ENCODE assay signal across 11 mouse cellular contexts in the genomic region with DNA sequence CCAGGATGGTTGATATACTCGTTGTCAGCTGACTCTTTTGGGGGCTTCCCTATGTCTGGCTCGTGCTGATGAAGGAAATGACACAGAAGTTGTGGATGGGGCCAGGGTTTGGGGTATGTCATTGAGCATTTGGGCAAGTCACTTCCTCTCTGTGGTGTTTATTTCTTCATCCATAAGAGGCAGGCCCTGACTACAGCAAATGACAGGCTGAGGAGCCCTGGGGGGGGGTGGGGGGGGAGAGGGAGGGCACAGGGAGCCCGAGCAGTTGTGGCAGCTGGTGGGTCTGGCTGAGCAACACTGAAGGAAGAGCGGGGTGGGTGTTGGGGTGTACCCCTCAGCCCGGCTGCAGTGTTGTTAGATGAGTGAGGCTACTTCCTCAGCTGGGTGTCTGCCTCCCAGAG. TPM values are rescaled to one million over a fixed set of nuclear protein-coding genes. Genes with fewer than 3 reads are reported as not detected.
DNase-seq lines count a peak whose midpoint lies in the region; ATAC-seq and TF ChIP-seq lines count a peak whose summit lies in the region.
"Had no signal": no experiment of that assay in that cellular context is flagged by ENCODE, and none has a peak within 500 bp of the region (broad histone marks: within the 10 kb centered on the region; RNA-seq: fewer than 3 reads in every experiment).

No protein-coding gene starts in this region.

- no peak overlapping the region for H3K4me2 ChIP-seq in intestine, embryonic 16.5 days (ENCODE audit: low read depth, low read length)
- H3K4me2 ChIP-seq: hindbrain, embryonic 15.5 days had no signal

- TF ChIP-seq CTCF in layer of hippocampus, adult 2 months (conservative IDR thresholded peaks at IDR 0.05): no peak

- peaks cover 95% of the 10 kb centered on the region for H3K79me2 ChIP-seq in macrophage (ENCODE audit: inconsistent target)

- H3K27me3 ChIP-seq in intestine, embryonic 16.5 days (replicated peaks; ENCODE audit: control insufficient read depth, insufficient read depth, low read length): no peaks in the 10 kb centered on the region
- H3K27me3 ChIP-seq: hindbrain, embryonic 15.5 days had no signal

- DNase-seq in layer of hippocampus, adult 2 months (ENCODE audit: low spot score in 2 of 2): no peak
- DNase-seq in layer of hippocampus, adult 11-12 months (ENCODE audit: low spot score): no peak
- DNase-seq in thymus, postnatal 14 days: peak; percentile 53
- no peak for DNase-seq in MN1 (ENCODE audit: low spot score)
- DNase-seq: lung, adult 18-20 months had no signal

- no peak overlapping the region for H3K9ac ChIP-seq in intestine, embryonic 16.5 days (ENCODE audit: low read depth, low read length)
- H3K9ac ChIP-seq: hindbrain, embryonic 15.5 days had no signal

- no peak overlapping the region for H3K4me3 ChIP-seq in layer of hippocampus, adult 2 months
- peak overlapping the region; percentile 26 for H3K4me3 ChIP-seq in brown adipose tissue, adult 24 weeks (ENCODE audit: insufficient read depth, low read depth, low read length)
- H3K4me3 ChIP-seq in macrophage (ENCODE audit: inconsistent target): peak overlapping the region; percentile 44
- H3K4me3 ChIP-seq in intestine, embryonic 16.5 days (ENCODE audit: low read length): no peak overlapping the region
- H3K4me3 ChIP-seq: hindbrain, embryonic 15.5 days had no signal

- 0 out of 2 replicates have a peak, but pooled peaks cover 6% of the 10 kb centered on the region for H3K4me1 ChIP-seq in brown adipose tissue, adult 24 weeks (ENCODE audit: control insufficient read depth, insufficient read depth, insufficient read length, low read length)
- H3K4me1 ChIP-seq in intestine, embryonic 16.5 days (ENCODE audit: control insufficient read depth, insufficient read depth, low read length): peaks cover 18% of the 10 kb centered on the region
- H3K4me1 ChIP-seq: hindbrain, embryonic 15.5 days had no signal

- no peaks in the 10 kb centered on the region for H3K9me3 ChIP-seq in intestine, embryonic 16.5 days (ENCODE audit: control insufficient read depth, low read length)
- H3K9me3 ChIP-seq: hindbrain, embryonic 15.5 days had no signal

- WGBS in macrophage (ENCODE audit: missing documents): 1% methylated on average over 5 of the region's 5 CpGs
- WGBS in intestine, embryonic 16.5 days: 67% methylated on average over 5 of the region's 5 CpGs

- ATAC-seq in intestine, embryonic 16.5 days: no peak
- ATAC-seq in megakaryocyte-erythroid progenitor cell, adult 5-6 weeks (replicated peaks; ENCODE audit: low FRiP score, low TSS enrichment, poor library complexity, severe bottlenecking): no peak

- H3K27ac ChIP-seq in layer of hippocampus, adult 2 months: peak overlapping the region; percentile 10; the same call in 1 of the 2 replicates
- peak overlapping the region; percentile 55 for H3K27ac ChIP-seq in brown adipose tissue, adult 24 weeks (replicated peaks; ENCODE audit: low read depth, low read length)
- peak overlapping the region; percentile 97 for H3K27ac ChIP-seq in macrophage
- no peak overlapping the region for H3K27ac ChIP-seq in intestine, embryonic 16.5 days (ENCODE audit: low read length)
- H3K27ac ChIP-seq: hindbrain, embryonic 15.5 days had no signal

- peaks cover 12% of the 10 kb centered on the region; the same call in 1 of the 2 replicates for H3K36me3 ChIP-seq in macrophage (ENCODE audit: inconsistent target)
- H3K36me3 ChIP-seq in intestine, embryonic 16.5 days (ENCODE audit: control insufficient read depth, insufficient read depth, low read length): no peaks in the 10 kb centered on the region
- H3K36me3 ChIP-seq: hindbrain, embryonic 15.5 days had no signal

RNA-seq across cellular contexts. Expression of a gene that starts 14.9 kb away (rescaled TPM):
- 10 to 100 TPM; 19.2 to 20.0 TPM for total RNA-seq in layer of hippocampus, adult 2 months (2021)
- polyA plus RNA-seq in brown adipose tissue, adult 24 weeks (2012; ENCODE audit: insufficient read depth, insufficient read length, missing spikeins): 23.3 and 25.6 TPM in 2 replicates
- total RNA-seq in macrophage (2018; cell fraction: chromatin; rRNA removed): 1,000 to 10,000 TPM; 1,474 to 3,673 (median 2,470) TPM
- total RNA-seq in macrophage (2018; cell fraction: cytosol; rRNA removed): 100 to 1,000 TPM; 324 to 594 (median 401) TPM
- 1,000 to 10,000 TPM in 21 of 26 experiments, 100 to 1,000 TPM in 5; 671 to 1,624 (median 1,183) TPM for total RNA-seq in macrophage (2018; cell fraction: nucleus; rRNA removed)
- 195 to 293 TPM (median 225 TPM) in 3 replicates for polyA plus RNA-seq in macrophage (2018)
- 60.9 and 61.8 TPM in 2 replicates for polyA plus RNA-seq in intestine, embryonic 16.5 days (2015; fragmentation: Nextera tagmentation; extraction: Ambion mirVana)
- 68.9 and 88.4 TPM in 2 replicates for total RNA-seq in megakaryocyte-erythroid progenitor cell, adult 5-6 weeks (2014; fragmentation: Nextera tagmentation)
- 20.1 and 31.0 TPM in 2 replicates for total RNA-seq in megakaryocyte-erythroid progenitor cell, adult 5-6 weeks (2017)

RNA-seq across cellular contexts. Expression of a gene that starts 45.9 kb away (rescaled TPM):
- total RNA-seq in layer of hippocampus, adult 2 months (2021): 10 to 100 TPM; 23.6 to 24.6 TPM
- 36.6 and 41.4 TPM in 2 replicates for polyA plus RNA-seq in brown adipose tissue, adult 24 weeks (2012; ENCODE audit: insufficient read depth, insufficient read length, missing spikeins)
- total RNA-seq in macrophage (2018; cell fraction: chromatin; rRNA removed): 1 to 10 TPM in 2 of 26 experiments, not detected in 24; 1.1 to 5.2 TPM
- 1 to 10 TPM in 6 of 26 experiments, under 1 TPM in 19, not detected in 1; 0.20 to 1.4 (median 0.77) TPM for total RNA-seq in macrophage (2018; cell fraction: cytosol; rRNA removed)
- 10 to 100 TPM in 1 of 26 experiments, 1 to 10 TPM in 5, under 1 TPM in 3, not detected in 17; 0.81 to 16.4 (median 1.1) TPM for total RNA-seq in macrophage (2018; cell fraction: nucleus; rRNA removed)
- 0.68 to 0.99 TPM (median 0.88 TPM) in 3 replicates for polyA plus RNA-seq in macrophage (2018)
- 101 and 106 TPM in 2 replicates for polyA plus RNA-seq in intestine, embryonic 16.5 days (2015; fragmentation: Nextera tagmentation; extraction: Ambion mirVana)
- total RNA-seq in megakaryocyte-erythroid progenitor cell, adult 5-6 weeks (2014; fragmentation: Nextera tagmentation): 257 and 310 TPM in 2 replicates
- total RNA-seq in megakaryocyte-erythroid progenitor cell, adult 5-6 weeks (2017): 103 and 198 TPM in 2 replicates

RNA-seq across cellular contexts. Expression of a gene that starts 47.9 kb away (rescaled TPM):
- total RNA-seq in layer of hippocampus, adult 2 months (2021): 1 to 10 TPM in 1 of 2 experiments, not detected in 1; 2.4 TPM
- polyA plus RNA-seq in brown adipose tissue, adult 24 weeks (2012; ENCODE audit: insufficient read depth, insufficient read length, missing spikeins): 16.1 TPM in 1 of 2 replicates, not detected in the other
- total RNA-seq in macrophage (2018; cell fraction: chromatin; rRNA removed): 10 to 100 TPM in 8 of 26 experiments, 1 to 10 TPM in 17, not detected in 1; 1.9 to 22.7 (median 5.4) TPM
- 1 to 10 TPM in 18 of 26 experiments, under 1 TPM in 2, not detected in 6; 0.83 to 4.0 (median 2.2) TPM for total RNA-seq in macrophage (2018; cell fraction: cytosol; rRNA removed)
- total RNA-seq in macrophage (2018; cell fraction: nucleus; rRNA removed): 1 to 10 TPM in 22 of 26 experiments, under 1 TPM in 2, not detected in 2; 0.34 to 9.1 (median 3.7) TPM
- polyA plus RNA-seq in macrophage (2018): 2.8 TPM in 1 of 3 replicates, not detected in the others
- not detected in 2 replicates for polyA plus RNA-seq in intestine, embryonic 16.5 days (2015; fragmentation: Nextera tagmentation; extraction: Ambion mirVana)
- not detected in 2 replicates for total RNA-seq in megakaryocyte-erythroid progenitor cell, adult 5-6 weeks (2014; fragmentation: Nextera tagmentation)
- total RNA-seq in megakaryocyte-erythroid progenitor cell, adult 5-6 weeks (2017): not detected in 2 replicates
- polyA plus RNA-seq: embryonic facial prominence, embryonic 14.5 days; hindbrain, embryonic 15.5 days had no signal

RNA-seq across cellular contexts. Expression of a gene that starts 58.7 kb away (rescaled TPM):
- total RNA-seq in layer of hippocampus, adult 2 months (2021): 100 to 1,000 TPM; 300 to 318 TPM
- 2.6 and 12.2 TPM in 2 replicates for polyA plus RNA-seq in brown adipose tissue, adult 24 weeks (2012; ENCODE audit: insufficient read depth, insufficient read length, missing spikeins)
- 10 to 100 TPM in 11 of 26 experiments, 1 to 10 TPM in 15; 1.3 to 24.2 (median 8.1) TPM for total RNA-seq in macrophage (2018; cell fraction: chromatin; rRNA removed)
- 1 to 10 TPM in 13 of 26 experiments, under 1 TPM in 12, not detected in 1; 0.11 to 5.7 (median 1.0) TPM for total RNA-seq in macrophage (2018; cell fraction: cytosol; rRNA removed)
- total RNA-seq in macrophage (2018; cell fraction: nucleus; rRNA removed): 1 to 10 TPM in 22 of 26 experiments, under 1 TPM in 2, not detected in 2; 0.56 to 8.7 (median 3.0) TPM
- 2.0 to 6.1 TPM (median 3.1 TPM) in 3 replicates for polyA plus RNA-seq in macrophage (2018)
- polyA plus RNA-seq in intestine, embryonic 16.5 days (2015; fragmentation: Nextera tagmentation; extraction: Ambion mirVana): 23.0 and 23.5 TPM in 2 replicates
- 4.7 and 19.4 TPM in 2 replicates for total RNA-seq in megakaryocyte-erythroid progenitor cell, adult 5-6 weeks (2014; fragmentation: Nextera tagmentation)
- total RNA-seq in megakaryocyte-erythroid progenitor cell, adult 5-6 weeks (2017): 4.5 and 6.0 TPM in 2 replicates

Comparison
In these comparisons a context has a peak if more than half of its experiments do, and no peak if none do; other contexts are left out.
1. H3K4me3 ChIP-seq: peak in brown adipose tissue, adult 24 weeks (single experiment) and macrophage (single experiment); none in layer of hippocampus, adult 2 months (single experiment) and intestine, embryonic 16.5 days (single experiment).
2. RNA of a gene that starts 45.9 kb away (polyA plus RNA-seq): 101 to 106 TPM in intestine, embryonic 16.5 days and 36.6 to 41.4 TPM in brown adipose tissue, adult 24 weeks; 0.68 to 0.99 TPM in macrophage; every median in the first group is over 10 times any median in the second.